Mouse (Mus musculus): ENCODE data around the gene Pbx2. TPM values are rescaled to one million over a fixed set of nuclear protein-coding genes. Genes with fewer than 3 reads are reported as not detected.

Pbx2 gene
- total and polyA plus RNA-seq, 3 experiments, result 25.1 to 138 (median 35.8) TPM

GRCm38 (mm10) chr17:34623161-34623560 is 32.1 kb downstream of the Pbx2 start:
- Histone ChIP-seq H3K27me3 (ENCODE audit: insufficient read depth, low read length) (peaks cover 29% of the 10 kb centered on the region), H3K4me1 (ENCODE audit: insufficient read depth, low read depth, low read length) (peaks cover 34% of the 10 kb centered on the region), H3K36me3 (replicated peaks) (peaks cover 27% of the 10 kb centered on the region), H3K4me3 (ENCODE audit: low read depth, low read length) (no peak overlapping the region), H3K9me3 (replicated peaks) (no peaks in the 10 kb centered on the region)
- DNase-seq (ENCODE audit: low spot score) (no peak), ATAC-seq (ENCODE audit: extremely low read depth, insufficient number of reproducible peaks, low FRiP score, poor library complexity, severe bottlenecking) (no peak)
- no peak for TF ChIP-seq CTCF (IDR thresholded peaks at IDR 0.05; ENCODE audit: low read depth, low read length)
- no peak for TF ChIP-seq POLR2AphosphoS5 (IDR thresholded peaks at IDR 0.05; ENCODE audit: insufficient replicate concordance, low read depth, low read length)
- no peak for TF ChIP-seq GATA1 (IDR thresholded peaks at IDR 0.05; ENCODE audit: borderline replicate concordance, low read length)
- TF ChIP-seq TAL1 (conservative IDR thresholded peaks at IDR 0.05; ENCODE audit: low read depth, low read length), result no peak
- no peak for TF ChIP-seq GATA2 (IDR thresholded peaks at IDR 0.05; ENCODE audit: borderline replicate concordance, low read depth, low read length)

GRCm38 (mm10) chr17:34624981-34625380 is 33.9 kb downstream of the Pbx2 start:
- H3K9me3 ChIP-seq (replicated peaks), result no peaks in the 10 kb centered on the region
- H3K27me3 ChIP-seq (ENCODE audit: insufficient read depth, low read length), result peaks cover 38% of the 10 kb centered on the region
- ATAC-seq (ENCODE audit: extremely low read depth, insufficient number of reproducible peaks, low FRiP score, poor library complexity, severe bottlenecking) (no peak), DNase-seq (ENCODE audit: low spot score) (no peak)
- peaks cover 30% of the 10 kb centered on the region for H3K4me1 ChIP-seq (ENCODE audit: insufficient read depth, low read depth, low read length)
- H3K36me3 ChIP-seq (replicated peaks), result peaks cover 25% of the 10 kb centered on the region
- no peak for TF ChIP-seq CTCF (IDR thresholded peaks at IDR 0.05; ENCODE audit: low read depth, low read length)
- TF ChIP-seq POLR2AphosphoS5 (IDR thresholded peaks at IDR 0.05; ENCODE audit: insufficient replicate concordance, low read depth, low read length), result no peak
- no peak for TF ChIP-seq GATA2 (IDR thresholded peaks at IDR 0.05; ENCODE audit: borderline replicate concordance, low read depth, low read length)
- no peak for TF ChIP-seq TAL1 (conservative IDR thresholded peaks at IDR 0.05; ENCODE audit: low read depth, low read length)
- no peak for TF ChIP-seq GATA1 (IDR thresholded peaks at IDR 0.05; ENCODE audit: borderline replicate concordance, low read length)
- no peak overlapping the region for H3K4me3 ChIP-seq (ENCODE audit: low read depth, low read length)

GRCm38 (mm10) chr17:34626062-34626772 is 35.2 kb downstream of the Pbx2 start:
- peaks cover 33% of the 10 kb centered on the region for H3K4me1 ChIP-seq (ENCODE audit: insufficient read depth, low read depth, low read length)
- peak overlapping the region; percentile 72 for H3K4me3 ChIP-seq (ENCODE audit: low read depth, low read length)
- no peak for DNase-seq (ENCODE audit: low spot score)
- no peak for TF ChIP-seq GATA1 (IDR thresholded peaks at IDR 0.05; ENCODE audit: borderline replicate concordance, low read length)
- TF ChIP-seq CTCF (IDR thresholded peaks at IDR 0.05; ENCODE audit: low read depth, low read length), result no peak
- no peak for TF ChIP-seq GATA2 (IDR thresholded peaks at IDR 0.05; ENCODE audit: borderline replicate concordance, low read depth, low read length)
- no peak for TF ChIP-seq TAL1 (conservative IDR thresholded peaks at IDR 0.05; ENCODE audit: low read depth, low read length)
- TF ChIP-seq POLR2AphosphoS5 (IDR thresholded peaks at IDR 0.05; ENCODE audit: insufficient replicate concordance, low read depth, low read length), result no peak
- ATAC-seq (ENCODE audit: extremely low read depth, insufficient number of reproducible peaks, low FRiP score, poor library complexity, severe bottlenecking), result no peak
- peaks cover 39% of the 10 kb centered on the region for H3K27me3 ChIP-seq (ENCODE audit: insufficient read depth, low read length)
- H3K9me3 ChIP-seq (replicated peaks), result no peaks in the 10 kb centered on the region
- H3K36me3 ChIP-seq (replicated peaks), result peaks cover 19% of the 10 kb centered on the region

DNA sequence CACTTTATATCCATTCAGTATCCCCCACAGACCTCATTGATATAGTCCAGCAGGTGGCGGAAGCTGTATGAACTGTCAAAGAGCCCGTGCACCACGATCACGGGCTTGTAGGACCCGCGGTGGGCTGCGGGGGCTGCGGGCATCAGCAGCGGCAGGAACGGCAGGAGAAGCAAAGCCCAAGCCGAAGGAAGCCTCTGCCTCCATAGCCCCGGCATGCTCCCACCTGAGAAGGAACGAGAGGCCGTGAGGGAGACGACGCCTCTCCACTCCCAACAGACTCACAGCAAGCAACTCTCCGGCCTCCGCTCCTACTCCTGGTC is 35.7 kb downstream of the Pbx2 start:
- ATAC-seq (ENCODE audit: extremely low read depth, insufficient number of reproducible peaks, low FRiP score, poor library complexity, severe bottlenecking), result 0 out of 2 replicates have a peak, but pooled peaks have one; percentile 18
- no peaks in the 10 kb centered on the region for H3K9me3 ChIP-seq (replicated peaks)
- DNase-seq (ENCODE audit: low spot score), result peak; percentile 21
- TF ChIP-seq POLR2AphosphoS5 (IDR thresholded peaks at IDR 0.05; ENCODE audit: insufficient replicate concordance, low read depth, low read length) (no peak), GATA1 (IDR thresholded peaks at IDR 0.05; ENCODE audit: borderline replicate concordance, low read length) (no peak), GATA2 (IDR thresholded peaks at IDR 0.05; ENCODE audit: borderline replicate concordance, low read depth, low read length) (no peak), CTCF (IDR thresholded peaks at IDR 0.05; ENCODE audit: low read depth, low read length) (no peak), TAL1 (conservative IDR thresholded peaks at IDR 0.05; ENCODE audit: low read depth, low read length) (no peak)
- H3K36me3 ChIP-seq (replicated peaks), result peaks cover 19% of the 10 kb centered on the region
- peak overlapping the region; percentile 72 for H3K4me3 ChIP-seq (ENCODE audit: low read depth, low read length)
- H3K4me1 ChIP-seq (ENCODE audit: insufficient read depth, low read depth, low read length), result peaks cover 33% of the 10 kb centered on the region
- H3K27me3 ChIP-seq (ENCODE audit: insufficient read depth, low read length), result peaks cover 39% of the 10 kb centered on the region

GRCm38 (mm10) chr17:34627093-34627942 is 36.3 kb downstream of the Pbx2 start:
- peaks cover 39% of the 10 kb centered on the region for H3K27me3 ChIP-seq (ENCODE audit: insufficient read depth, low read length)
- TF ChIP-seq TAL1 (conservative IDR thresholded peaks at IDR 0.05; ENCODE audit: low read depth, low read length) (no peak), GATA2 (IDR thresholded peaks at IDR 0.05; ENCODE audit: borderline replicate concordance, low read depth, low read length) (no peak), CTCF (IDR thresholded peaks at IDR 0.05; ENCODE audit: low read depth, low read length) (no peak), POLR2AphosphoS5 (IDR thresholded peaks at IDR 0.05; ENCODE audit: insufficient replicate concordance, low read depth, low read length) (no peak), GATA1 (IDR thresholded peaks at IDR 0.05; ENCODE audit: borderline replicate concordance, low read length) (no peak)
- H3K4me1 ChIP-seq (ENCODE audit: insufficient read depth, low read depth, low read length), result peaks cover 33% of the 10 kb centered on the region
- H3K36me3 ChIP-seq (replicated peaks), result peaks cover 17% of the 10 kb centered on the region
- ATAC-seq (ENCODE audit: extremely low read depth, insufficient number of reproducible peaks, low FRiP score, poor library complexity, severe bottlenecking), result peak; percentile 64
- H3K4me3 ChIP-seq (ENCODE audit: low read depth, low read length), result peak overlapping the region; percentile 72
- H3K9me3 ChIP-seq (replicated peaks), result no peaks in the 10 kb centered on the region
- peak; percentile 61 for DNase-seq (ENCODE audit: low spot score)
